21 mouse cellular contexts compared by ENCODE assay signal in the genomic region with DNA sequence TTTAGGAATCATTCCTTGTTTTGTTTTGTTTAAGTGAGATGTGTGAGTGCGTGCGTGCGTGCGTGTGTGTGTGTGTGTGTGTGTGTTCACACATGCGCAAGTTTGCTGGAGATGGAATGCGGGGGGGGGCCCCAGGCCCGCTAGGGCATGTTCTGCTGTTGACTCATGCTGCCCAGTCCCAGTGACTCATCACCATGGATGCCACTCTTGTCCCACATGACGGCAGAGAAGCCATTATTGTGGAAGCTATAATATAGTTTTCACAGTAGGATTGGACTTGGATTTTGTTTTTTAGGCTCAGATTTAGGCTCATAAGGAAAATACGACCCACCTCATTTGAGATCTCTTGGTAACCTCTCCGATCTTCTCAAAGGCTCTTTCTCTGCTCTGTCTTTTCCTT. TPM values are rescaled to one million over a fixed set of nuclear protein-coding genes. Genes with fewer than 3 reads are reported as not detected.
A peak's percentile ranks its signal among the peaks of the same experiment; 100 is the strongest.
DNase-seq lines count a peak whose midpoint lies in the region; ATAC-seq and TF ChIP-seq lines count a peak whose summit lies in the region.
"Had no signal": no experiment of that assay in that cellular context is flagged by ENCODE, and none has a peak within 500 bp of the region (broad histone marks: within the 10 kb centered on the region; RNA-seq: fewer than 3 reads in every experiment).

No protein-coding gene starts in this region.

- no peaks in the 10 kb centered on the region for H3K36me3 ChIP-seq in limb, embryonic 12.5 days
- H3K36me3 ChIP-seq in limb, embryonic 10.5 days, result no peaks in the 10 kb centered on the region
- H3K36me3 ChIP-seq in stomach, postnatal 0 days (ENCODE audit: control insufficient read depth, insufficient read depth, low read length), result no peaks in the 10 kb centered on the region
- H3K36me3 ChIP-seq: embryonic facial prominence, embryonic 13.5 days; forebrain, embryonic 12.5 days; lung, embryonic 15.5 days; midbrain, embryonic 12.5 days; stomach, embryonic 15.5 days had no signal

- no peaks in the 10 kb centered on the region for H3K9me3 ChIP-seq in limb, embryonic 12.5 days
- no peaks in the 10 kb centered on the region for H3K9me3 ChIP-seq in limb, embryonic 10.5 days (replicated peaks)
- no peaks in the 10 kb centered on the region for H3K9me3 ChIP-seq in stomach, postnatal 0 days (ENCODE audit: control insufficient read depth, low read length)
- H3K9me3 ChIP-seq: embryonic facial prominence, embryonic 13.5 days; forebrain, embryonic 12.5 days; lung, embryonic 15.5 days; midbrain, embryonic 12.5 days; stomach, embryonic 15.5 days had no signal

- no peak overlapping the region for H3K9ac ChIP-seq in limb, embryonic 12.5 days (replicated peaks)
- H3K9ac ChIP-seq in stomach, postnatal 0 days (ENCODE audit: low read length), result no peak overlapping the region
- H3K9ac ChIP-seq: embryonic facial prominence, embryonic 13.5 days; forebrain, embryonic 12.5 days; lung, embryonic 15.5 days; midbrain, embryonic 12.5 days; stomach, embryonic 15.5 days had no signal

- H3K4me1 ChIP-seq in limb, embryonic 12.5 days (replicated peaks), result peaks cover 26% of the 10 kb centered on the region
- peaks cover 30% of the 10 kb centered on the region for H3K4me1 ChIP-seq in limb, embryonic 10.5 days
- no peaks in the 10 kb centered on the region for H3K4me1 ChIP-seq in stomach, postnatal 0 days (replicated peaks; ENCODE audit: control insufficient read depth, insufficient read depth)
- H3K4me1 ChIP-seq: stomach, embryonic 15.5 days had no signal

- no peak for TF ChIP-seq CTCF in stomach, postnatal 0 days (IDR thresholded peaks at IDR 0.05; ENCODE audit: low read depth)

- peaks cover 9% of the 10 kb centered on the region for H3K27me3 ChIP-seq in limb, embryonic 12.5 days
- no peaks in the 10 kb centered on the region for H3K27me3 ChIP-seq in limb, embryonic 10.5 days (ENCODE audit: low read depth, poor library complexity, severe bottlenecking)
- no peaks in the 10 kb centered on the region for H3K27me3 ChIP-seq in stomach, postnatal 0 days (ENCODE audit: control insufficient read depth, insufficient read depth, low read length)
- H3K27me3 ChIP-seq: forebrain, embryonic 12.5 days; lung, embryonic 15.5 days; stomach, embryonic 15.5 days had no signal

- no peak for ATAC-seq in limb, embryonic 12.5 days (ENCODE audit: insufficient number of reproducible peaks, insufficient read depth, low FRiP score, low TSS enrichment, low read depth)
- no peak for ATAC-seq in stomach, postnatal 0 days (ENCODE audit: low FRiP score, low TSS enrichment)
- ATAC-seq: activated CD4-positive, CD25-positive, alpha-beta regulatory T cell, adult 4 months; hindbrain, embryonic 16.5 days had no signal

- peak; percentile 40 for DNase-seq in adrenal gland, postnatal 14 days
- no peak for DNase-seq in adrenal gland, adult 18-20 months (ENCODE audit: low spot score in 2 of 2)
- DNase-seq in limb, embryonic 10.5 days (ENCODE audit: low spot score), result no peak
- peak; percentile 46 for DNase-seq in brain, adult 2 months (ENCODE audit: low read depth, low spot score)
- DNase-seq in stomach, postnatal 0 days (ENCODE audit: low spot score), result peak; percentile 23
- DNase-seq in left cerebral cortex, adult 11 months (ENCODE audit: low spot score), result no peak
- DNase-seq in right cerebral cortex, postnatal 4 days, result no peak
- DNase-seq: cerebellum, postnatal 36 days; heart, adult 18-20 months; heart, postnatal 10 days; liver; thymus, postnatal 25 days had no signal

- 79% methylated on average over 10 of the region's 10 CpGs for WGBS in limb, embryonic 12.5 days
- 91% methylated on average over 10 of the region's 10 CpGs for WGBS in limb, embryonic 10.5 days
- WGBS in stomach, postnatal 0 days, result 60% methylated on average over 10 of the region's 10 CpGs

- H3K4me3 ChIP-seq in limb, embryonic 12.5 days (replicated peaks), result no peak overlapping the region
- H3K4me3 ChIP-seq in limb, embryonic 10.5 days, result no peak overlapping the region
- no peak overlapping the region for H3K4me3 ChIP-seq in stomach, postnatal 0 days (ENCODE audit: low read depth, low read length)
- H3K4me3 ChIP-seq: embryonic facial prominence, embryonic 13.5 days; forebrain, embryonic 12.5 days; lung, embryonic 15.5 days; midbrain, embryonic 12.5 days; stomach, embryonic 15.5 days had no signal

- H3K27ac ChIP-seq in limb, embryonic 12.5 days, result 0 out of 2 replicates have a peak overlapping the region, but pooled peaks have one; percentile 12
- H3K27ac ChIP-seq in limb, embryonic 10.5 days, result no peak overlapping the region
- H3K27ac ChIP-seq in stomach, postnatal 0 days (replicated peaks), result no peak overlapping the region
- H3K27ac ChIP-seq: embryonic facial prominence, embryonic 13.5 days; forebrain, embryonic 12.5 days; lung, embryonic 15.5 days; midbrain, embryonic 12.5 days; stomach, embryonic 15.5 days had no signal

- H3K4me2 ChIP-seq in limb, embryonic 12.5 days, result no peak overlapping the region
- no peak overlapping the region for H3K4me2 ChIP-seq in stomach, postnatal 0 days (replicated peaks; ENCODE audit: low read depth)
- H3K4me2 ChIP-seq: embryonic facial prominence, embryonic 13.5 days; forebrain, embryonic 12.5 days; lung, embryonic 15.5 days; midbrain, embryonic 12.5 days; stomach, embryonic 15.5 days had no signal

- TF ChIP-seq EP300 in stomach, postnatal 0 days (optimal IDR thresholded peaks at IDR 0.05), result no peak

RNA-seq across cellular contexts. Expression of a gene that starts 24.0 kb away (rescaled TPM):
- total RNA-seq in adrenal gland, postnatal 14 days (2021), result 0.26 TPM in 2 replicates
- total RNA-seq in adrenal gland, adult 18-20 months (2021), result under 1 TPM in 1 of 2 experiments, not detected in 1; 0.16 TPM
- 1.5 and 2.0 TPM in 2 replicates for polyA plus RNA-seq in limb, embryonic 12.5 days (2016; fragmentation: Nextera tagmentation; extraction: Ambion mirVana)
- 0.55 and 0.86 TPM in 2 replicates for polyA plus RNA-seq in limb, embryonic 10.5 days (2016; fragmentation: Nextera tagmentation; extraction: Ambion mirVana)
- 0.07 TPM in 2 replicates for polyA plus RNA-seq in stomach, postnatal 0 days (2015; fragmentation: Nextera tagmentation; extraction: Ambion mirVana)
- total RNA-seq: MEL had no signal
- polyA plus RNA-seq: activated CD4-positive, CD25-positive, alpha-beta regulatory T cell, adult 4 months had no signal

Comparison
In these comparisons a context has a peak if more than half of its experiments do, and no peak if none do; other contexts are left out.
1. DNase-seq: peak in adrenal gland, postnatal 14 days (single experiment), brain, adult 2 months (single experiment) and stomach, postnatal 0 days (single experiment); none in adrenal gland, adult 18-20 months (0 of 2), limb, embryonic 10.5 days (single experiment), left cerebral cortex, adult 11 months (single experiment) and right cerebral cortex, postnatal 4 days (single experiment).